Mouse (Mus musculus): ENCODE results near the gene Slc4a11. TPM values are rescaled to one million over a fixed set of nuclear protein-coding genes. Genes with fewer than 3 reads are reported as not detected.

Gene Slc4a11
- 0.41 and 0.45 TPM in 2 replicates for polyA plus RNA-seq (2015; fragmentation: Nextera tagmentation; extraction: Ambion mirVana)

DNA sequence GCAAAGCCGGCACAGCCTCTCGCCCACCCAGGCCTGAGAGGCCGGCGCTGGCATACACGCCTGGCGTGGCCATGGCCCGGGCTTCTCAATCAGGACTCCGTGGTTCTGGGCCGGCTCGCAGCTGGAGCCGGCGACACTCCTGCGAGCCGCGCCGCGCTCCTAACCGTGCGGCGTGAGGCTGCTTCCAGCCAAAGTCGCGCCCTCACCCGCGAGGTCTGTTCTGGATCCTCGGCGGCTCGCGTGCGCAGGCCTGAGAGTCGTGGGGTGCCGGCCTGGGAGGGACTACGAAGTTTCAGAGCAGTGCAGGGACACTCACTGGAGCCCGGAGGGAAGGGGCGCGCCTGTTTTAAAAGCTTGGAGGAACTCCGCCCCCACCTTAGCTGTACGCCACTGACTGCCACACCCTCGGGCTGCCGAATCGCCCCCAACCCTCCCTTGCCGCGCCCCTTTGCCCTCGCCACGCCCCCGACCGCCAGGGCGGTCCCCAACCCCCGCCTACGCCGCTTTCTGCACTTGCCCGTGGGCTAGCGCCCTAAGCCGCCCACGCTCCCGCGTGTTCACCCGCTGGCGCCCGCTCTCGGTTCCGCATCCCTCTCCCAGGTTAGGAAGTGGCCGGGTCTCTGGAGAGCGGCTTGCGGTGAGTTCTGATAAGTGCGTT lies at the start of gene Slc4a11:
TSS of gene Slc4a11 (minus strand) at position 367 of the 658 bp plus-strand sequence.
- H3K27ac ChIP-seq (ENCODE audit: low read length) = no peak within 1 kb of the TSS
- under 1% methylated on average over 65 of the region's 65 CpGs for WGBS
- H3K4me3 ChIP-seq (ENCODE audit: low read depth, low read length) = peak within 1 kb of the TSS; percentile 55
- H3K9me3 ChIP-seq (replicated peaks; ENCODE audit: control insufficient read depth, low read length, poor library complexity, severe bottlenecking) = no peaks in the 10 kb centered on the region
- H3K27me3 ChIP-seq (ENCODE audit: control insufficient read depth, insufficient read depth, low read depth, low read length) = peaks cover 27% of the 10 kb centered on the region
- H3K36me3 ChIP-seq (ENCODE audit: control insufficient read depth, insufficient read depth, low read length) = no peaks in the 10 kb centered on the region
- peak within 1 kb of the TSS; percentile 100 for H3K4me2 ChIP-seq (ENCODE audit: low read length)
- ATAC-seq = peak; percentile 54
- H3K4me1 ChIP-seq (ENCODE audit: control insufficient read depth, insufficient read depth, low read length) = peaks cover 14% of the 10 kb centered on the region
- H3K9ac ChIP-seq (ENCODE audit: low read depth, low read length) = peak within 1 kb of the TSS; percentile 60

DNA sequence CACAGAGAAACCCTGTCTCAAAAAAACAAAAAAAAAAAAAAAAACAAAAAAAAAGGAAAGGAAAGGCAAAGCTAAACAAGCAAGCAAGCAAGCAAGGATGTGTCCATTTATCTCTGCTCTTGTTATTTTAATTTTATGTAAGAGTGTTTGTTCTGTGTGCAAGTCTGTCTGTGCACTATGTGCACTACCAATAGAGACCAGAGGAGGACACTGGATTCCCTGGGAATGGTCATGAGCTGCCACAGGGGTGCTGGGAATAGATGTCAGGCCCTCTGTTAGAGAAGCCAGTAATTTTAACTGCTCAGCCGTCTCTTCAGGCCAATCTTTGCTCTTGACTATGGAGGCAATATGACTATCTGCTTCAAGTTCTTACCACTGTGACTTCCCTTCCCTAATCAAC lies 46.3 kb upstream of the Slc4a11 start:
- WGBS = 100% methylated on average over 1 of the region's 1 CpGs
- no peak overlapping the region for H3K27ac ChIP-seq (ENCODE audit: low read length)
- H3K4me2 ChIP-seq (ENCODE audit: low read length) = no peak overlapping the region
- no peaks in the 10 kb centered on the region for H3K27me3 ChIP-seq (ENCODE audit: control insufficient read depth, insufficient read depth, low read depth, low read length)
- no peak overlapping the region for H3K9ac ChIP-seq (ENCODE audit: low read depth, low read length)
- ATAC-seq = no peak
- H3K4me3 ChIP-seq (ENCODE audit: low read depth, low read length) = no peak overlapping the region
- H3K9me3 ChIP-seq (replicated peaks; ENCODE audit: control insufficient read depth, low read length, poor library complexity, severe bottlenecking) = no peaks in the 10 kb centered on the region
- H3K4me1 ChIP-seq (ENCODE audit: control insufficient read depth, insufficient read depth, low read length) = no peaks in the 10 kb centered on the region
- H3K36me3 ChIP-seq (ENCODE audit: control insufficient read depth, insufficient read depth, low read length) = peaks cover 76% of the 10 kb centered on the region

DNA sequence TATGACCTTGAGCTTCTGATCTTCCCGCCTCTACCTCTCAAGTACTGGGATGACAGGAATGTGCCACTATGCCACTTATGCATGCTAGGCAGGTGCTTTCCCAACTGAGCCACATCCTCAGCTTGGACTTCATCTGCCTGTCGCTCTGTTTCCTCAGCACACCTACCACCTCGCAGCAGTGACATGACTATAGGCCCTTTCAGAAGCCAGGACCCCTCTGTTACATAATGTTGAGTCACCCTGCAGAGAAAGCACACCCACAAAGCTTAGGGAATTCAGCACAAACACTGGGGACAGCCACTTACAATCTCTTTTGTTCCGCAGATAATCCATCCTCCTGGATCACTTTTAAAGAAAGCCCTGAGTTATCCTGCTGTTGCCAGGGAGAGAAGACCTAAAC lies 42.8 kb upstream of the Slc4a11 start:
- Histone ChIP-seq H3K9me3 (replicated peaks; ENCODE audit: control insufficient read depth, low read length, poor library complexity, severe bottlenecking) (no peaks in the 10 kb centered on the region), H3K9ac (ENCODE audit: low read depth, low read length) (no peak overlapping the region), H3K4me2 (ENCODE audit: low read length) (no peak overlapping the region), H3K27me3 (ENCODE audit: control insufficient read depth, insufficient read depth, low read depth, low read length) (no peaks in the 10 kb centered on the region), H3K4me3 (ENCODE audit: low read depth, low read length) (no peak overlapping the region), H3K4me1 (ENCODE audit: control insufficient read depth, insufficient read depth, low read length) (no peaks in the 10 kb centered on the region), H3K36me3 (ENCODE audit: control insufficient read depth, insufficient read depth, low read length) (peaks cover 70% of the 10 kb centered on the region), H3K27ac (ENCODE audit: low read length) (no peak overlapping the region)
- WGBS = 21% methylated on average over 4 of the region's 4 CpGs
- ATAC-seq = no peak

DNA sequence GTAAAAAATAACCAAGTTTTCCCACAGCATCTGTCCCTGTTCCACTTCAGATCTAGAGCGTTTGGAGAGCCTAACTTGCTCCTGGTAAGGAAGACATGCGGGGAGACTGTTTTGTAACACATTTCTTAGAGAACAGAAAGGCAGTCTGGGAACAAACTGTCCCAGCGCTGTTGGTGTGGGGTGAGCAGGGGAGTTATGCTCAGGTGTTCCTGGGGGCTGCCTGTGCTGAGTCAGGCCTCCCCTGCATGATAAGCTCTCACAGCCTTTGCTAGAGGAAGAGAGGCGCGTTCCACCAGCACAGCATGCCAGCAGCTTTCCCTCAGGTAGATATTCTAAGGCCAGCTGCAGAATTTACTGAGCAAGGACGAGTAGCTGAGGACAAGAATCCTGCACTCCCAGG lies 40.7 kb upstream of the Slc4a11 start:
- Histone ChIP-seq H3K27me3 (ENCODE audit: control insufficient read depth, insufficient read depth, low read depth, low read length) (no peaks in the 10 kb centered on the region), H3K4me1 (ENCODE audit: control insufficient read depth, insufficient read depth, low read length) (no peaks in the 10 kb centered on the region), H3K9ac (ENCODE audit: low read depth, low read length) (no peak overlapping the region), H3K4me3 (ENCODE audit: low read depth, low read length) (no peak overlapping the region), H3K27ac (ENCODE audit: low read length) (no peak overlapping the region), H3K4me2 (ENCODE audit: low read length) (no peak overlapping the region), H3K36me3 (ENCODE audit: control insufficient read depth, insufficient read depth, low read length) (peaks cover 61% of the 10 kb centered on the region), H3K9me3 (replicated peaks; ENCODE audit: control insufficient read depth, low read length, poor library complexity, severe bottlenecking) (no peaks in the 10 kb centered on the region)
- WGBS = 80% methylated on average over 6 of the region's 6 CpGs
- ATAC-seq = no peak

DNA sequence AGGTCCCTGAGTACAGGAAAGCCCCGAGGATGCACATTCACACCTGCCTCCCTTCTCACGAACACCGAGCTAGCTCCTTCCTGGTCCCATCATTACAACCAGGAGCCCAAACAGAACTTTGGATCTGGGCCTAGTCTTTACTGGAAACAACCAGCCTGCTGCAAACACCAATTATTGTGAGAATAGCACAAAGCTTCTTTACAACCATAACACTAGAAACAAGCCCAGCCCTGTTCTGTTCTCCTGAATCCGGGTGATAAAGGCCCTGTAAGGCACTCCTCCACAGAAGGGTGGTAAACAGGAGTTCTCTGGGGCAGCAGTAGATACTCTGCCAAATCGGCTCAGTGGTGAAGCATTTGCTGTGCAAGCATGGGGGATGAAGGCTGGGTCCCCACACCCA lies 38.0 kb upstream of the Slc4a11 start:
- no peaks in the 10 kb centered on the region for H3K27me3 ChIP-seq (ENCODE audit: control insufficient read depth, insufficient read depth, low read depth, low read length)
- no peak for ATAC-seq
- H3K4me1 ChIP-seq (ENCODE audit: control insufficient read depth, insufficient read depth, low read length) = no peaks in the 10 kb centered on the region
- H3K36me3 ChIP-seq (ENCODE audit: control insufficient read depth, insufficient read depth, low read length) = peaks cover 57% of the 10 kb centered on the region
- WGBS = 92% methylated on average over 5 of the region's 5 CpGs
- H3K27ac ChIP-seq (ENCODE audit: low read length) = no peak overlapping the region
- no peak overlapping the region for H3K4me2 ChIP-seq (ENCODE audit: low read length)
- H3K9me3 ChIP-seq (replicated peaks; ENCODE audit: control insufficient read depth, low read length, poor library complexity, severe bottlenecking) = no peaks in the 10 kb centered on the region
- H3K9ac ChIP-seq (ENCODE audit: low read depth, low read length) = no peak overlapping the region
- H3K4me3 ChIP-seq (ENCODE audit: low read depth, low read length) = no peak overlapping the region

DNA sequence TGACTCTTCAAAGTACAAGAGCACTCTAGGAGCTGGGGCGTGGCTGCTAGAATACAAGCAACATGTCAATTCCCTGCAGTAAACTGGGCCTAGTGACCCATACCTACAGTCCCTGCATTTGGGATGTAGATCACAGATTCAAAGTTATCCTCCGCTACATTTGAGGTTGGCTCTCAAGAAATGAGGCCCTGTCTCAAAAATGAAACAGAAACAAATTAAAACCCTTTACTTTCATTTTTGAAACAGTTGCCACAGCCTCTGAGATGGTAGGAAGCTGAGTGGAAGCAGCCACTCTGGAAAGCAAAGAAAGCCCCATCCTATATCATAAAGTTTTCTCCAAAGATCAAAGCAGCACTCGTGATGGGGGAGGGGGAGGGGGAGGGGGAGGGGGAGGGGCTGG lies 36.1 kb upstream of the Slc4a11 start:
- Histone ChIP-seq H3K27me3 (ENCODE audit: control insufficient read depth, insufficient read depth, low read depth, low read length) (no peaks in the 10 kb centered on the region), H3K4me1 (ENCODE audit: control insufficient read depth, insufficient read depth, low read length) (no peaks in the 10 kb centered on the region), H3K36me3 (ENCODE audit: control insufficient read depth, insufficient read depth, low read length) (peaks cover 57% of the 10 kb centered on the region), H3K9me3 (replicated peaks; ENCODE audit: control insufficient read depth, low read length, poor library complexity, severe bottlenecking) (no peaks in the 10 kb centered on the region), H3K4me2 (ENCODE audit: low read length) (no peak overlapping the region), H3K4me3 (ENCODE audit: low read depth, low read length) (no peak overlapping the region), H3K27ac (ENCODE audit: low read length) (no peak overlapping the region), H3K9ac (ENCODE audit: low read depth, low read length) (no peak overlapping the region)
- 97% methylated on average over 2 of the region's 3 CpGs for WGBS
- ATAC-seq = no peak

DNA sequence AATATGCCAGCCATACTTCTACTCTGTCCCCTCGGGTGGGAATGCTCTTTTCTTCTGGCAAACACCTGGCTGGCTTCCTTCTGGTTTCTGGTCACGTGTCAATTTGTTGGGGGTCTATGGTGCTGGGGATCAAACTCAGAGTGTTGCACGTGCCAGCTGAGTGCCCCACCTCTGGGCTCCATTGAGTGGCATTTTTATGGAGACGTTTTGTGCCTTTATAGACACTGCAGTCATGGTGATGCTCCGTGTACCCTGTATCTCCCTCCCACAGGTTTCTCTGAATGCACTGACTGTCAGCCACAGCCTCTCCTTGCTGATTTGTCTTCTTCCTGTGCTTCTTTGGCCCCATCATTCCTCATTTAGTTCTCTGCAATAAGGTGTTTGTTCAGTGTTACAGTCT lies 34.5 kb upstream of the Slc4a11 start:
- Histone ChIP-seq H3K27me3 (ENCODE audit: control insufficient read depth, insufficient read depth, low read depth, low read length) (no peaks in the 10 kb centered on the region), H3K36me3 (ENCODE audit: control insufficient read depth, insufficient read depth, low read length) (peaks cover 64% of the 10 kb centered on the region)

DNA sequence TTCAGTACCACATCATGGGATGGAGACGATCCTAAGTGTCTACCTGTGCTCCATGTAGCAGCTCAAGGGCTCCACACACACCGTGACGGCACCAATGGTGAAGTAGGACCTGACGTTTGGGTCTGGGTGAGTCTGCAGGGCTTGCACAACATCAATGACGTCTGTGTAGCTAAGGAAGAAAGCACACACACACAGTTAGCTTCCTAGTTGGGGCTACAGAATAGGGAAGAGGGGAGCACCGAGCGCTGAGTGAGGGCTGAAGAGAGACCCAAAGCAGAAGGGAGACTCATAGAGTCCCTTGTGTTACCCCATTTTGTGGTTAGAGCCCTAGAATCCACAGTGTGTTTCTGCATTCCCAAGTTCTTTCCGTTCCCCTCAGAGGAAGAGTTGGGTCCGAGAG lies 33.4 kb upstream of the Slc4a11 start:
- Histone ChIP-seq H3K4me1 (ENCODE audit: control insufficient read depth, insufficient read depth, low read length) (no peaks in the 10 kb centered on the region), H3K4me3 (ENCODE audit: low read depth, low read length) (no peak overlapping the region), H3K27me3 (ENCODE audit: control insufficient read depth, insufficient read depth, low read depth, low read length) (no peaks in the 10 kb centered on the region), H3K36me3 (ENCODE audit: control insufficient read depth, insufficient read depth, low read length) (peaks cover 66% of the 10 kb centered on the region), H3K9ac (ENCODE audit: low read depth, low read length) (no peak overlapping the region), H3K27ac (ENCODE audit: low read length) (no peak overlapping the region), H3K4me2 (ENCODE audit: low read length) (no peak overlapping the region), H3K9me3 (replicated peaks; ENCODE audit: control insufficient read depth, low read length, poor library complexity, severe bottlenecking) (no peaks in the 10 kb centered on the region)
- ATAC-seq = no peak
- 94% methylated on average over 9 of the region's 9 CpGs for WGBS

More for the DNA sequence above, 34.5 kb upstream of the Slc4a11 start:
- no peak for ATAC-seq
- Histone ChIP-seq H3K9me3 (replicated peaks; ENCODE audit: control insufficient read depth, low read length, poor library complexity, severe bottlenecking) (no peaks in the 10 kb centered on the region), H3K9ac (ENCODE audit: low read depth, low read length) (no peak overlapping the region), H3K4me3 (ENCODE audit: low read depth, low read length) (no peak overlapping the region), H3K4me1 (ENCODE audit: control insufficient read depth, insufficient read depth, low read length) (no peaks in the 10 kb centered on the region), H3K27ac (ENCODE audit: low read length) (no peak overlapping the region), H3K4me2 (ENCODE audit: low read length) (no peak overlapping the region)
- 73% methylated on average over 5 of the region's 5 CpGs for WGBS

DNA sequence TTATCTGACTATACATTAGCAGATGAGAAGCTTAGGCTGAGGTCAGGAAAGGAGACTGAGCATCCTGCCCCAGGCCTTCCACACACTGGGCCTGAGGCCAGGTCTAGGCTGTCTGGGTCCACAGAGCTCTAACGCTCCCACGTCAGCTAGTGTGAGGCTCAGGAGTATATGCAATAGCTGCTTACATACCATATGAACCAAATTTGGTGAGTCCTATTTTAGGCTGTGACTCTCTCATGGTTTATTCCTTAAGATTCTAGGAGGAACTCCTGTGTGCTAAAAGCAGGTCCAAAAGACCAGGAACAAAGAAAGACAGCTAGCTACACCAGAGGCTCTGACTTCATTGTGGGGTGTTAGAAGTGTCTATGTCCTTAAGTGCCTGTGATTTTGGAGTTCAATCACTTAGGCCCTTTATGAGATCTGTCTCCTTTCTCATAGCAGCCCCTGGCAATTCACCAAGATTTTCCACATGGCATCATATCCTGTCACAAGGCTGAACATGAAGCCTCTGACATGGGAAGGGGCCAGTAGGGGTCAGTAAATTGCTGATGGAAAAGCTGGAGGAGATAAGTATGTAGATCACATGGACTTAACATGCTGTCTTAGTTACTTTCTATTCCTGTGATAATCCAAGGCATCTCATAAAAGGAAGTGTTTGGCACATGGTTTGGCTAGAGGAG lies 31.7 kb upstream of the Slc4a11 start:
- WGBS = 96% methylated on average over 2 of the region's 2 CpGs
- Histone ChIP-seq H3K4me3 (ENCODE audit: low read depth, low read length) (no peak overlapping the region), H3K27ac (ENCODE audit: low read length) (no peak overlapping the region), H3K36me3 (ENCODE audit: control insufficient read depth, insufficient read depth, low read length) (peaks cover 68% of the 10 kb centered on the region), H3K4me1 (ENCODE audit: control insufficient read depth, insufficient read depth, low read length) (no peaks in the 10 kb centered on the region), H3K9me3 (replicated peaks; ENCODE audit: control insufficient read depth, low read length, poor library complexity, severe bottlenecking) (no peaks in the 10 kb centered on the region), H3K27me3 (ENCODE audit: control insufficient read depth, insufficient read depth, low read depth, low read length) (no peaks in the 10 kb centered on the region), H3K4me2 (ENCODE audit: low read length) (no peak overlapping the region), H3K9ac (ENCODE audit: low read depth, low read length) (no peak overlapping the region)
- ATAC-seq = no peak
